Mouse (Mus musculus): ENCODE results near the gene Mcat. TPM values are rescaled to one million over a fixed set of nuclear protein-coding genes. Genes with fewer than 3 reads are reported as not detected.
A peak's percentile ranks its signal among the peaks of the same experiment; 100 is the strongest.

The Mcat gene
- total RNA-seq, 2 experiments from 2014 or later: 24.6 to 27.2 TPM

GRCm38 (mm10) chr15:83582931-83583330, 19.3 kb upstream of the Mcat start:
- no peak for DNase-seq (ENCODE audit: low spot score in 2 of 2)
- intact Hi-C loops (cut with DNase I): no loop called here

DNA sequence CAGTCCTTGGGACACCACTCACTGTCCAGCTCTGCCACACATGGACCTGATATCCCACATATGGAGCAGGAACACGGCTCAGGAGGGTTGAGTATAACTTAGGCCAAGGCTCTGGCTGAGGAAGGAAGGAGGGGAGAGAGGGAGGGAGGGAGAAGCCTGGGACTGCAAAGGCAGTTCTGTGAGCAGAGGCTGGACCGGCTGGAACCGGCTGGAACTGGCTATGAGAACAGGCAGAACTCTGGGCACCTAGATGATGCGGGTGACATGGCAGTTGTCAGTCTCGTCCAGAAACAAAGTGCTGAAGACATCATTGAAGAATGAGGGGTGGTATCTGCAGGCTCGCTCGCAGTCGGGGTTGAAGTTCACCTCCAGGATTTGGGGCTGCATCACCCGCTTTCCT, 13.1 kb upstream of the Mcat start:
- no peak for DNase-seq (ENCODE audit: low spot score in 2 of 2)
- intact Hi-C loops (cut with DNase I): no loop called here

DNA sequence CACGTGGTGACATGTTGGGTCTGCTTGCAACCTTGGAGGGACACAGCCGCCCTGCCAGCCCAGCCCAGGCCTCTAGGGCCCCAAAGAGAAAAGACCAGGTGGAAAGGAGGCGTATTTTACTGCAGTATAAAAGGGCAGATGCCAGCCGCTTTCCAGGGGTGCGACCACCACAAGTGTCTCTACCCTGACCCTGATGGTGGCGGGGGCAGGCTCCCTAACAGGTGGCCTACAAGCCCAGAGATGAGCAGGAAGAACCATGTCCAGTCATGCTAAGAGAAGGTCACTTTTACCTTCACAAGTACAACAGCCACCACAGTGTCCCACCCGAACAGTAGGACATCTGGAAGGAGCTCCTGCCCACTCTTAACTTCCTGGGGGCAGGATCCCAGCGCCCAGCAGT, 12.0 kb upstream of the Mcat start:
- no peak for DNase-seq (ENCODE audit: low spot score in 2 of 2)
- intact Hi-C loops (cut with DNase I): no loop called here

GRCm38 (mm10) chr15:83574731-83575351, 11.3 kb upstream of the Mcat start:
- DNase-seq (ENCODE audit: low spot score in 2 of 2): no peak

GRCm38 (mm10) chr15:83573606-83574005, 10.0 kb upstream of the Mcat start:
- no peak for DNase-seq (ENCODE audit: low spot score in 2 of 2)
- intact Hi-C loops (cut with DNase I): no loop called here

More at GRCm38 (mm10) chr15:83574731-83575351, 11.3 kb upstream of the Mcat start:
- intact Hi-C loops (cut with DNase I): no loop called here

DNA sequence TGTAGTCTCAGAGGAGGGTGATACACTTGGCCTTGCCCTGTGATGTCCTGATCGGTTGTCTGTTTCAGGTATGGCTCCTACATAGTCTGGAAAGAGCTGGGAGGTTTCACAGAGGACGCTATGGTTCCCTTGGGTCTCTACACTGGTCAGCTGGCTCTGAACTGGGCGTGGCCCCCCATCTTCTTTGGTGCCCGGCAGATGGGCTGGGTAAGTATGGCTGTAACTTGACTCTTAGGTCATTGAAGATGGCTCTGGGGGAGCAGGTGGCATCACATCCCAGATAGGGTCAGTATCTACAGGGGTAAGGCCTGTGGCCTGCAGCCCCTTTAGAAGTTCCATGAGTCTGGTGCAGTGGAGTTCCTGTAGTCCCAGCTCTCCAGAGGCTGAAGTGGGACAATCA, 8.5 kb upstream of the Mcat start:
- intact Hi-C loops (cut with DNase I): no loop called here
- no peak for DNase-seq (ENCODE audit: low spot score in 2 of 2)

GRCm38 (mm10) chr15:83571636-83572035, 8.0 kb upstream of the Mcat start:
- intact Hi-C loops (cut with DNase I): no loop called here
- no peak for DNase-seq (ENCODE audit: low spot score in 2 of 2)

DNA sequence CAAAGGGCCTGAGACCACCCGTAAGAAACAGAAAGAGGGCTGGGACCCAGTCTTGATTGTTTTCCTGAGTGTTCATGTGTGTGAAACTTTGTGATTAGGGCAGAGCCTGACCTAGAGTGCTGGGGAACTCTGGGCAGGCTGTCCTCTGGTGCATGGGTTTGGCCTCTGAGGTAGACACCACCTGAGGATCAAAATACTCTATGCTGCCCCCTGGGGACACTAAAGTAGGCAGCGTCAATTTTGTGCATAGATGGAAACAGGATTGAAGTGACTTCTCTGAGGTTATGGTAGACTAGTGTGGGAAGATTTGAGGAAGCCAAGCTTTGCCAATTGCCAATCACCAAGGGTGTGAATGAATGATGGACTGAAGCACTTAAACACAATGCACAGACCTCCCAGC, 7.1 kb upstream of the Mcat start:
- intact Hi-C loops (cut with DNase I): no loop called here
- DNase-seq (ENCODE audit: low spot score in 2 of 2): no peak

DNA sequence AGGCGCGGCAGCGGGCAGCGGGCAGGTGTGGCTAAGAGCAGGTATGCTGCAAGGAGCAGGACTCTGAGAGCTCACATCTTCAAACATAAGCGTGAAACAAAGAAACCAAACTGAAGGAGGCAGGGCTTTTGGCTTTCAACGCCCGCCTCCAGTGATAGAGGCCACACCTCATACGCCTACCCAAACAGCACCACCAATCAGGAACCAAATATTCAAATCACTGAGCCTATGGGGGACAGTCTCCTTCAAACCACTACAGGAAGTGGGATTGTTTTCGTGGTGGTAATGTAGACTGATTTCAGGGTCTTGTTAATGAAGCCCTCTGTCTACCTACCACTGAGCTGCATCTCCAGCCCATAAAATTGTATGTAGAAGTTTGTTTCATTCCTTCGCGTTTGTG, 6.1 kb upstream of the Mcat start:
- intact Hi-C loops (cut with DNase I): no loop called here
- no peak for DNase-seq (ENCODE audit: low spot score in 2 of 2)

- intact Hi-C loops (cut with DNase I): no loop called here
- DNase-seq (ENCODE audit: low spot score in 2 of 2): no peak
These were observed 5.0 kb upstream of the Mcat start for GRCm38 (mm10) chr15:83568544-83568943.

- no peak for DNase-seq (ENCODE audit: low spot score in 2 of 2)
- intact Hi-C loops (cut with DNase I): no loop called here
These were observed 4.1 kb upstream of the Mcat start for GRCm38 (mm10) chr15:83567728-83568127.

- intact Hi-C loops (cut with DNase I): no loop called here
- DNase-seq (ENCODE audit: low spot score in 2 of 2): no peak
These were observed 2.4 kb upstream of the Mcat start for GRCm38 (mm10) chr15:83566006-83566405.

DNA sequence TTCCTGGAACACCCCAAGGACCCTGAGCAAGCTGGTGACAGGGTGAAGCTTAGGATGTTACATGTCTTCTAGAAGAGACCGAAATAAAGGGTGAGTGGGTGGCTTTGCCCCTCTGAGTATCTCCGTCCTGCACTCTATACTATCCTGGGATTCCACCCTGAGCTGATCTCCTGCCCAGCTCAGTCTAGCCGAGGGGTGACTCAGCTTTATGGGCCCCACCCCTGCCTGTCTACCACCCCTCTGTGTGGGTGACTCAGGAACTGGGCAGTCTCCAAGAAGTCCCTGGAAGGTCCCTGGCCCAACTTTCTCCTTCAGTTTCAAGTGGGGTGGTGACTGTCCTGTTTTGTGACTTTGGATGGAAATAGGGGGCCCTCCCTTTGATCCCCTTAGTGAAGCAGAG, 1.8 kb upstream of the Mcat start:
- intact Hi-C loops (cut with DNase I): no loop called here
- no peak for DNase-seq (ENCODE audit: low spot score in 2 of 2)

DNA sequence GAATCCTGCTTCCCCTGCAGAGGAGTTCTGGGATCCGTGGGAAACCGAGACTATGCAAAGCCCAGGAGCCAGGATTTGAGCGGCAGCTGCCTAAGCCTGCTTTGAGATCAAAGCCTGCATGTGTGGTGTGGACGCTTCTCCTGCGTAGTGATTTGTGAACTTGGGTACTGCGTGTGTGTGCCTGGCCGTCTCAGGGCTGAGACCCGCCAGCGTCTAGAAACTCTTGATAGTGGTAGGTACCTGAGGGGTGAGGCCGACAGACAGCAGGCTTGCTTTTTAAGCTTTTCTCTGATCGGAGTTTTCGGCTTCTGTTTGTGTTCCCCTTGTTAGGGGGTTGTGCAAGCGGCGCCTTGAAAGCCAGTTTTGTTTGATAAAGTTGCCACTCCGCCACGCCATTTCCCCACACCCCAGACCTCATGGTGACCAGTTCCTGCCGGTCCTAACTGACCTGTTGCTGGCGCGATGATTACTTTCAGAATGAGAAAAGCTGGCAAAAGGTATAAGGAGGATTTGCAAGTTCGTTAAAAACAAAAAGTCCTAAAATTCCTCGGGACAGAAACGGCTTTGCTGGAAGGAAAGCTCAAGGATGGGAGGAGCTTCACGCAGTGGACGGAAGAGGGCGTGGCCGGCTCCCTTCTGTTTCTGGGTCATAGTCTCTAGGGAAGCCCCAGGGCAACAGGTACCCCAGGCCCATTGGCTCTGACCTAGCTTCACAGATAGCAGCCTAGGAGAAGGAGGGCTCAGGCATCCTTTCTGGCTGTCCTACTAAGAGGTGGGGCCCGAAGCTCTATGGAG, 467 bp upstream of the Mcat start:
- intact Hi-C loops (cut with DNase I): no loop called here
- DNase-seq (ENCODE audit: low spot score in 2 of 2): no peak

DNA sequence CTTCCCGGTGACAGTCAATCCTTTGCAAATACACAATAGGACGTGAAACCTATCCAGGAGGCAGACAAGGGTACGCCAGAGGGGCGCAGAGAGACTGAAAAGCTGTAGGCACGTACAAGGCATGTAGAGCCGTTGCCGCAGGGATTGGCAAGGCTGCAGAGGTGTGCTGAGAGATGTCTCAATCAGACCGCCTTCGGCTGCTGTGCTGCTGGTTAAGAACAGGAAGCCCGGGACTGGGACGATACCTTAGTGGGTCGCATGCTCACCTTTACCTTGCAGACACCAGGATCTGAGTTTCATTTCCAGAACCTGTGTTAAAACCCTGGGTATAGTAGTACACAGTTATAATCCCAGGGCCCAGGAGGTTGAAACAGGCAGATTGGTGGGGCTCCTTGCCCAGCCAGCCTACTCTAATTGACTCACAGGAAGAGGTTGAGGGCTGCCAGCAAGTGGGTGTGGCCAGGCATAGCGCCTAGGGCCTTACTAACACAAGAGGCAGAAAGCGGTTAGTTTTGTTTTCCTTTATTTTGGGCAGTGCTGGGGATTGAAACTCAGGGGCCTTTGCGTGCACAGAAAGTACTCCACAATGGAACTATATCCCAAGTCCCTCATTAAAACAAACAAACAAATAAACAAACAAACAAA, 839 bp downstream of the Mcat start:
- DNase-seq (ENCODE audit: low spot score in 2 of 2): peak in 1 of 2 experiments; percentile 82
- intact Hi-C loops (cut with DNase I): no loop called here

DNA sequence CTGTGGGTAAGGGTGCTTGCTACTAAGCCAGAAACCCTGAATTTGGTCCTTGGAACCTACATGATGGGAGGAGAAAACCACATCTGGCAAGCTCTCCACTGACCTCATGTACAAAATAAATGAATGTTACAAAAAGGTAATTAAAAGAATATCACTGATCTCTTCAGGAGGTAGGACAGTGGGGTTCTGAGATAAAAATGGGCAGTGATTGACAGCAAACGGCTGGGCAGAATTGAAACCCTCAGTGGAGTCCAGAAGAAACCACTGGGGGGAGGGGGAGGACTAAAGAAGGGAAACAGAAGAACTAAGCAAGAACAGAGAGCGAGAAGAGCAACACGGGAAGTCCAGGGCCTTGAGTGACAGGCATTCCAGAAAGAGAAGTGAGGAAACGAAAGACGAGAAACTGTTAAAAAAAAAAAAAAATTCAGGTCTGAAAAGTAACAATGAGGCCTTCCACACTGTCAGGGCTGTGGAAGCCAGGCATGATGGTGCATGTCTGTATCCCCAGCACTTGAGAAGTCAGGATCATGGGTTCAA, 2.6 kb downstream of the Mcat start:
- intact Hi-C loops (cut with DNase I): no loop called here
- no peak for DNase-seq (ENCODE audit: low spot score in 2 of 2)

DNA sequence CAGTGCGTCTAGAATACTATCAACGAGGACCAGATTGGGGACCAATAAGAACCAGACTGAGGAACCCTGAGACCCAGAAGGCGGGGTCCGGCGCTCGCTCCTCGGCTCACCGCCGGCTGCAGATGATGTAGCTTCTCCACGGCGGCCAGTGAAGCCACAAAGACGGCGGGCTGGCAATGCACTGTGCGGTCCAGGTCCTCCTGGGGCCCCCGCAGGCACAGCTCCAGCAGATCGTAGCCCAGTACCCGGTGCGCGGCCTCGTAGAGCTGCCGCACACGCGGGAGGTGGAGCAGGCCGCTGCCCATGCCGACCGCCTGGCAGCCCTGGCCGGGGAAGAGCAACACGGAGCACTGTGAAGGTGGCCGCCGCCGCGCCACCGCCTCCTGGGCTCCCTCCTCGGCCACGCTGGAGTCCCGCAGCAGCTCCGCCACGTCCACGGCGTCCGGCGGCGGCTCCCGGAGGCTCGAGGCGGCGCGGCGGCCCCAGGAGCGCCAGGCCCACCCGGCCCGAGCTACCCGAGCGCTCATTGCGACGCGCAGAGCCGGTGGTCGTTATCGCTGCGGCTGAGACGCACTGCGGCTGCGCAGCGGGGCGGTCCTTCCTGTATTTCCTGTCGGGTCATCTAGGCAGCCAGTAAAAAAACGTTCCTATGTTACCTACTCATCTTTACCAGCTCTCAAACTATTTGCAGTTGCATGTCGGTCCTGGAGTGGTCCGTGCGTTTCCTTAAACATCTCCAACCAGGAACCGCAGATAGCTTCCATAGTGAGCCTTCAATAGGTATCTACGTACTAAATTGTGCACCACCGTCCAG, 8.2 kb downstream of the Mcat start:
- DNase-seq (ENCODE audit: low spot score in 2 of 2): peak; percentile 89 to 90
- intact Hi-C loops (cut with DNase I): no loop called here

- no peak for DNase-seq (ENCODE audit: low spot score in 2 of 2)
- intact Hi-C loops (cut with DNase I): no loop called here
These were observed 9.8 kb downstream of the Mcat start for GRCm38 (mm10) chr15:83553831-83554230.

DNA sequence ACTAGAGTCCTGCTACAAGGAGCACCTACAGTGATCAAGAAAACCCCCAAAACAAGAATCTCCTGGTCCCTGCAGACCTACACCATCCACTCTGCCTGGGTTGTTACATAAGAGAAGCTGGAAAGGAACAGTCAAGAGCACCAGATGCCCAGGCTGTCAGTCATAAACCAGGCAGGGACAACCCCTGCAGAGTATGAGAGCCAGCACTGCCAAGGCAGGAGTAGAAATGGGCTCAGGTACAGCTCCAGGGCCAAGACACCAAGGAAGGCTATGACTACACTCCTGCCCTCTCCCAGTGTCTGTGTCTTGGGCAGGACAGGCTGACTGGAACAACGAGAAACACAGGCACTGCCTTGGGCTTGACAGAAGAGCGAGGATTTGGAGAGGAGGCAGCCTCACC, 13.4 kb downstream of the Mcat start:
- no peak for DNase-seq (ENCODE audit: low spot score in 2 of 2)

DNA sequence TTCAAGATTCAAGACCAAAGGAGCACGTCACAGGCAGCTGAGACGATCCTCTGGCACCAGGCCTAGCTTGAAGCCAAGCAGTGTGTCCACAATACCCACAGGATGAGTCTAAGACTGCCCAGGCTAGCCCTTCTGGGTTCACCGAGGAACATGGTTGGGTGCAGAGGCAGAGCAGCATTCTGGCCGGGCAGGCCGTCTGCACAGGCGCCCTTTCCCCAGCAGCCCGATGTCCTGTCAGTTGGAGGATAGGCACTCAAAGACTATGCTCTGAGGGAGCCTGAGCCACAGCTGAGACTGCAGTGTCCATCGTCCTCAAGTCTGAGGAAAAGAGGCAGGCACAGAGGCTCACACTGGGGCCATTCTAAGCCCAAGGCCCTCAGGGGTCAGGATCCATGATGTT, 16.4 kb downstream of the Mcat start:
- intact Hi-C loops (cut with DNase I): no loop called here

More for the DNA sequence above, 13.4 kb downstream of the Mcat start:
- intact Hi-C loops (cut with DNase I): no loop called here

More for the DNA sequence above, 16.4 kb downstream of the Mcat start:
- DNase-seq (ENCODE audit: low spot score in 2 of 2): no peak
